Mouse (Mus musculus): ENCODE data around the gene Cgas. TPM values are rescaled to one million over a fixed set of nuclear protein-coding genes. Genes with fewer than 3 reads are reported as not detected.

Gene Cgas
- total and polyA plus RNA-seq, 3 experiments, result 19.0 to 20.9 TPM; not detected in 1

DNA sequence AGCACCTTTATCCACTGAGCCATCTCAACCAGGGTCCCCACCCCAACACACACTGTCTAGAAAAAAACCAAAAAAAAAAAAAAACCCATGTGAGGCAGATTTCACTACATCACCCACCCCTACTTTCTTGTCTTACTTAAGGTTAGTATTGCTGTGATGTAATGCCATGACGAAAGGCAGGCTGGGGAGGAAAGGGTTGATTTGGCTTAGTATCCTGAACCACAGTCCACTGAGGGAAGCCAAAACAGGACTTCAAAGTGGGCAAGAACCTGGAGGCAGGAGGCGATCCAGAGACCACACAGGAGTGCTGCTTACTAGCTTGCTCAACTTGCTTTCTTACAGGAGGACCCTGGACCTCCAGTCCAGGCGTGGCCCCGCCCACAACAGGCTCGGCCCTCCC lies 7.4 kb upstream of the Cgas start:
- H3K9ac ChIP-seq (ENCODE audit: control insufficient read depth, low read depth, low read length, poor library complexity, severe bottlenecking), result no peak overlapping the region
- peaks cover 10 to 24% of the 10 kb centered on the region in 2 experiments for H3K4me1 ChIP-seq (ENCODE audit: control insufficient read depth in 1 of 2, insufficient read depth in 2 of 2, low read length in 2 of 2)
- H3K27ac ChIP-seq (ENCODE audit: control insufficient read depth, low read depth, low read length), result no peak overlapping the region
- H3K36me3 ChIP-seq (ENCODE audit: control insufficient read depth in 1 of 2, insufficient read depth in 2 of 2, low read length in 2 of 2), result peaks cover 21 to 39% of the 10 kb centered on the region in 2 experiments
- H3K27me3 ChIP-seq (ENCODE audit: control insufficient read depth in 1 of 2, insufficient read depth in 2 of 2, low read length in 2 of 2), result no peaks in the 10 kb centered on the region
- no peak overlapping the region for H3K4me3 ChIP-seq (ENCODE audit: control insufficient read depth in 1 of 2, insufficient read depth in 1 of 2, low read depth in 2 of 2, low read length in 2 of 2)
- H3K9me3 ChIP-seq (replicated peaks; ENCODE audit: insufficient read depth, low read length), result no peaks in the 10 kb centered on the region
- no peak for DNase-seq (ENCODE audit: low read depth, low spot score)
- peaks cover 16% of the 10 kb centered on the region for H3K79me2 ChIP-seq (ENCODE audit: control insufficient read depth, insufficient read depth, low read length, poor library complexity)
- TF ChIP-seq HCFC1 (IDR thresholded peaks at IDR 0.05; ENCODE audit: low read depth, low read length) (no peak), RCOR1 (IDR thresholded peaks at IDR 0.05; ENCODE audit: low read depth, low read length) (no peak), MAFK (IDR thresholded peaks at IDR 0.05; ENCODE audit: borderline replicate concordance, low read depth, low read length) (no peak), UBTF (IDR thresholded peaks at IDR 0.05; ENCODE audit: borderline replicate concordance, insufficient read depth, low read depth, low read length) (no peak)

DNA sequence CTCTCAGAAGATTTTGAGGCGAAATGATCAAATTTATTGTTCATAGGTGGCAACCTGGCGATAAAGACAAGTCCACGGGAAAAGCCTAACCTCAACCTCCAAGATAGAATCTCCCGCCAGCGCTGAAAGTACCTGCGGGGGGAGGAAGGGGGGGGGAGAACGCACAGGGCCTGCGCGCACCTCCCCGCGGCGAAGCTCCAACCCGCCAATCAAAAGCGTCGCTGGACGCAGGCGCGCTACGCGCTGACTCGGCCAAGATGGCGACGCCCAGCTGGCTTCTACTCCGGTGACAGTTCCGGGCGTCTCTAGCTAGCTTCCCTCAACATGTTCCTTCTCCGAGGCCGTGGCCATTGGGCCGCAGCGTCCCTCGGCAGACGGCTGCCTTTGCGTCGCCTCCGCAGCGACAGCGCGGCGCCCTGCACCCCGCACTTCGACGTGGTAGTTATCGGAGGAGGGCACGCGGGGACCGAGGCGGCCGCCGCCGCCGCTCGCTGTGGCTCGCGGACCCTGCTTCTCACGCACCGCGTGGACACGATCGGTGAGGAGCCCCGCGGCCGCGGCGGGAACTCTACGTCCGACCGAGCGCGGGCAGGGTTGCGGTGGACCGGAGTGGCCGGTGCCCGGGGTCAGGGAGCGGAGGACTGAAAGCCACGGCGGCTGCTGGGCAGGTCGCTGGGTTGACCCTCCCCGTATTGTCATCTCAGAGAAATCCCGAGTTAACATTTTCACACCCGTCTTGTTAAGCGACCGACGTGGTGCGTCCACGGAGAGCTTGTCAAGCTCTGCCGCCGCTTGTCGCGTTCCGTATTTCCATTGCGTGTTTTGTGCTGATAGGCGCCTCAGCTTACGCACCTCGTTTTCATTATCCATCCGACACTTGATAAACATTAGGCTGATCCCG lies 5.2 kb upstream of the Cgas start, which contains the start of the genes Mto1 and Gm17324:
TSS of gene Mto1 (plus strand) at position 236 of the 901 bp plus-strand sequence.
TSS of gene Gm17324 (minus strand) at position 814 of the 901 bp plus-strand sequence.
- Histone ChIP-seq H3K9ac (ENCODE audit: control insufficient read depth, low read depth, low read length, poor library complexity, severe bottlenecking) (peak within 1 kb of the TSS; percentile 100), H3K27me3 (ENCODE audit: control insufficient read depth in 1 of 2, insufficient read depth in 2 of 2, low read length in 2 of 2) (no peaks in the 10 kb centered on the region), H3K27ac (ENCODE audit: control insufficient read depth, low read depth, low read length) (peak within 1 kb of the TSS; percentile 94), H3K36me3 (ENCODE audit: control insufficient read depth in 1 of 2, insufficient read depth in 2 of 2, low read length in 2 of 2) (peaks cover 7 to 27% of the 10 kb centered on the region in 2 experiments), H3K4me1 (ENCODE audit: control insufficient read depth in 1 of 2, insufficient read depth in 2 of 2, low read length in 2 of 2) (peaks cover 4 to 24% of the 10 kb centered on the region in 2 experiments), H3K79me2 (ENCODE audit: control insufficient read depth, insufficient read depth, low read length, poor library complexity) (peaks cover 15% of the 10 kb centered on the region), H3K4me3 (ENCODE audit: control insufficient read depth in 1 of 2, insufficient read depth in 1 of 2, low read depth in 2 of 2, low read length in 2 of 2) (peak within 1 kb of the TSS; percentile 62 to 100), H3K9me3 (replicated peaks; ENCODE audit: insufficient read depth, low read length) (no peaks in the 10 kb centered on the region)
- peak; percentile 95 for DNase-seq (ENCODE audit: low read depth, low spot score)
- TF ChIP-seq MAZ (IDR thresholded peaks at IDR 0.05; ENCODE audit: low read depth, low read length), result no peak
- TF ChIP-seq POLR2A (IDR thresholded peaks at IDR 0.05; ENCODE audit: control insufficient read depth in 1 of 2, insufficient read depth in 1 of 2, low read depth in 1 of 2, low read length in 2 of 2, poor library complexity in 1 of 2), result peak; percentile 94 to 95
- no peak for TF ChIP-seq USF1 (IDR thresholded peaks at IDR 0.05; ENCODE audit: low read depth, low read length)
- no peak for TF ChIP-seq ZNF384 (IDR thresholded peaks at IDR 0.05; ENCODE audit: low read depth, low read length)
- TF ChIP-seq UBTF (IDR thresholded peaks at IDR 0.05; ENCODE audit: borderline replicate concordance, insufficient read depth, low read depth, low read length), result no peak
- TF ChIP-seq E2F4 (IDR thresholded peaks at IDR 0.05; ENCODE audit: borderline replicate concordance, low read depth, low read length), result peak; percentile 100
- no peak for TF ChIP-seq GABPA (IDR thresholded peaks at IDR 0.05; ENCODE audit: low read depth, low read length)
- peak; percentile 19; the same call in 1 of the 2 replicates for TF ChIP-seq ZMIZ1 (IDR thresholded peaks at IDR 0.05; ENCODE audit: low read depth, low read length)
- TF ChIP-seq NELFE (IDR thresholded peaks at IDR 0.05; ENCODE audit: low read depth, low read length), result peak; percentile 66
- TF ChIP-seq POLR2AphosphoS5 (IDR thresholded peaks at IDR 0.05; ENCODE audit: borderline replicate concordance, low read depth, low read length), result no peak
- TF ChIP-seq RAD21 (IDR thresholded peaks at IDR 0.05; ENCODE audit: low read depth, low read length), result no peak
- no peak for TF ChIP-seq ZKSCAN1 (IDR thresholded peaks at IDR 0.05; ENCODE audit: low read depth, low read length)
- TF ChIP-seq CHD2 (IDR thresholded peaks at IDR 0.05; ENCODE audit: low read length), result no peak
- peak; percentile 34; the same call in 1 of the 2 replicates for TF ChIP-seq TAL1 (IDR thresholded peaks at IDR 0.05; ENCODE audit: low read length)
- TF ChIP-seq MAX (IDR thresholded peaks at IDR 0.05; ENCODE audit: low read length), result no peak; the same call in 1 of the 2 replicates
- no peak for TF ChIP-seq ELF1 (IDR thresholded peaks at IDR 0.05; ENCODE audit: low read depth, low read length)
- TF ChIP-seq MXI1 (IDR thresholded peaks at IDR 0.05; ENCODE audit: low read depth, low read length), result peak; percentile 86
- TF ChIP-seq BHLHE40 (IDR thresholded peaks at IDR 0.05; ENCODE audit: borderline replicate concordance, low read depth, low read length), result no peak
- no peak for TF ChIP-seq MAFK (IDR thresholded peaks at IDR 0.05; ENCODE audit: borderline replicate concordance, low read depth, low read length)
- TF ChIP-seq EP300 (IDR thresholded peaks at IDR 0.05; ENCODE audit: low read depth in 1 of 2, low read length in 2 of 2), result peak in 1 of 2 experiments; percentile 44; a peak in 1 of 4 replicates
- no peak for TF ChIP-seq CHD1 (IDR thresholded peaks at IDR 0.05; ENCODE audit: low read depth, low read length)
- no peak for TF ChIP-seq MEF2A (IDR thresholded peaks at IDR 0.05; ENCODE audit: extremely low read depth, insufficient replicate concordance, low read depth, low read length, poor library complexity, severe bottlenecking)
- no peak for TF ChIP-seq CTCF (IDR thresholded peaks at IDR 0.05 in 2 of 3, conservative IDR thresholded peaks at IDR 0.05 in 1 of 3; ENCODE audit: control insufficient read depth in 1 of 3, insufficient read depth in 1 of 3, low read depth in 2 of 3, low read length in 3 of 3, poor library complexity in 1 of 3, severe bottlenecking in 1 of 3)
- no peak; the same call in 1 of the 2 replicates for TF ChIP-seq KAT2A (conservative IDR thresholded peaks at IDR 0.05; ENCODE audit: low read depth, low read length)
- no peak for TF ChIP-seq POLR2AphosphoS2 (IDR thresholded peaks at IDR 0.05; ENCODE audit: low read length)
- no peak for TF ChIP-seq TCF12 (IDR thresholded peaks at IDR 0.05; ENCODE audit: low read depth, low read length)
- peak; percentile 82 for TF ChIP-seq GATA1 (IDR thresholded peaks at IDR 0.05; ENCODE audit: low read depth, low read length)
